Mouse (Mus musculus): Measurements from ENCODE around the gene Ncam1. TPM values are rescaled to one million over a fixed set of nuclear protein-coding genes. Genes with fewer than 3 reads are reported as not detected.

Gene Ncam1
- polyA plus RNA-seq, 1 experiment from 2014 or later: 2.0 TPM

GRCm38 (mm10) chr9:49527340-49527739, 271.4 kb downstream of the Ncam1 start:
- 73% methylated on average over 8 of the region's 8 CpGs for WGBS (ENCODE audit: insufficient replicate concordance)
- no peak for ATAC-seq
- no peaks in the 10 kb centered on the region for H3K4me1 ChIP-seq (ENCODE audit: insufficient read depth)
- H3K9ac ChIP-seq (replicated peaks): no peak overlapping the region
- no peak overlapping the region for H3K27ac ChIP-seq (ENCODE audit: low read depth)
- no peak overlapping the region for H3K4me2 ChIP-seq (ENCODE audit: low read depth, low read length)
- no peaks in the 10 kb centered on the region for H3K9me3 ChIP-seq (ENCODE audit: low read length)
- no peak overlapping the region for H3K4me3 ChIP-seq (ENCODE audit: low read depth, low read length)
- TF ChIP-seq EP300 (IDR thresholded peaks at IDR 0.05; ENCODE audit: low read depth) (no peak), CTCF (IDR thresholded peaks at IDR 0.05; ENCODE audit: low read depth) (no peak)
- no peaks in the 10 kb centered on the region for H3K36me3 ChIP-seq (replicated peaks; ENCODE audit: insufficient read depth, low read length)
- no peaks in the 10 kb centered on the region for H3K27me3 ChIP-seq (ENCODE audit: insufficient read depth, low read length)
- DNase-seq: no peak

- ATAC-seq (no peak), DNase-seq (no peak)
- Histone ChIP-seq H3K9me3 (ENCODE audit: low read length) (no peaks in the 10 kb centered on the region), H3K4me1 (ENCODE audit: insufficient read depth) (no peaks in the 10 kb centered on the region), H3K9ac (replicated peaks) (no peak overlapping the region), H3K27ac (ENCODE audit: low read depth) (no peak overlapping the region), H3K4me2 (ENCODE audit: low read depth, low read length) (no peak overlapping the region), H3K27me3 (ENCODE audit: insufficient read depth, low read length) (no peaks in the 10 kb centered on the region), H3K4me3 (ENCODE audit: low read depth, low read length) (no peak overlapping the region), H3K36me3 (replicated peaks; ENCODE audit: insufficient read depth, low read length) (no peaks in the 10 kb centered on the region)
- WGBS (ENCODE audit: insufficient replicate concordance): 71% methylated on average over 9 of the region's 9 CpGs
- TF ChIP-seq EP300 (IDR thresholded peaks at IDR 0.05; ENCODE audit: low read depth) (no peak), CTCF (IDR thresholded peaks at IDR 0.05; ENCODE audit: low read depth) (no peak)
Measured at GRCm38 (mm10) chr9:49524721-49525120, 274.0 kb downstream of the Ncam1 start.

DNA sequence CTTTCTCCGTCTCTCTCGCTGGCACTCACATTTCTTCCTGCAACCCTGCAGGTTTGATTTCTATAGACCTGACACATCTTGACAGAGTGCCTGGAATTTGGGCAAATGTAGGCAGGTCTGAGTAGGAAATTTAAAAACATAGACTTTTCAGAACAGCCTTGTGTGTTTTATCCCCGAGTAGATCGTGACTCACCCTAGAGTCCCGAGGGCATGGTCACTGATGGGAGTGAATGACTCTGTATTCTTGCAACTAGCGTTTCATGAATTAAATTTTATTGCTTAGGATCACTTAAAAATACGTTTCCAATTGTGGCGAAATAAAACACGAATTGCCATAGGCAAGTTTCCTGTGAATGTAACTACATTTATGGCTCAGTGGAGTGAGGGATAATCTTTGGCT, 274.8 kb downstream of the Ncam1 start:
- no peak for TF ChIP-seq EP300 (IDR thresholded peaks at IDR 0.05; ENCODE audit: low read depth)
- TF ChIP-seq CTCF (IDR thresholded peaks at IDR 0.05; ENCODE audit: low read depth): no peak
- ATAC-seq: no peak
- Histone ChIP-seq H3K27me3 (ENCODE audit: insufficient read depth, low read length) (no peaks in the 10 kb centered on the region), H3K4me3 (ENCODE audit: low read depth, low read length) (no peak overlapping the region), H3K36me3 (replicated peaks; ENCODE audit: insufficient read depth, low read length) (no peaks in the 10 kb centered on the region), H3K4me2 (ENCODE audit: low read depth, low read length) (no peak overlapping the region), H3K9ac (replicated peaks) (no peak overlapping the region), H3K9me3 (ENCODE audit: low read length) (no peaks in the 10 kb centered on the region), H3K27ac (ENCODE audit: low read depth) (no peak overlapping the region), H3K4me1 (ENCODE audit: insufficient read depth) (no peaks in the 10 kb centered on the region)
- WGBS (ENCODE audit: insufficient replicate concordance): 81% methylated on average over 9 of the region's 9 CpGs
- DNase-seq: no peak

GRCm38 (mm10) chr9:49514306-49514705, 284.4 kb downstream of the Ncam1 start:
- Histone ChIP-seq H3K4me3 (ENCODE audit: low read depth, low read length) (no peak overlapping the region), H3K27ac (ENCODE audit: low read depth) (no peak overlapping the region), H3K36me3 (replicated peaks; ENCODE audit: insufficient read depth, low read length) (no peaks in the 10 kb centered on the region), H3K9ac (replicated peaks) (no peak overlapping the region), H3K27me3 (ENCODE audit: insufficient read depth, low read length) (no peaks in the 10 kb centered on the region), H3K4me2 (ENCODE audit: low read depth, low read length) (no peak overlapping the region), H3K9me3 (ENCODE audit: low read length) (no peaks in the 10 kb centered on the region), H3K4me1 (ENCODE audit: insufficient read depth) (no peaks in the 10 kb centered on the region)
- 44% methylated on average over 2 of the region's 2 CpGs for WGBS (ENCODE audit: insufficient replicate concordance)
- ATAC-seq: no peak
- TF ChIP-seq EP300 (IDR thresholded peaks at IDR 0.05; ENCODE audit: low read depth) (no peak), CTCF (IDR thresholded peaks at IDR 0.05; ENCODE audit: low read depth) (no peak)
- no peak for DNase-seq

GRCm38 (mm10) chr9:49510666-49511065, 288.1 kb downstream of the Ncam1 start:
- Histone ChIP-seq H3K27ac (ENCODE audit: low read depth) (no peak overlapping the region), H3K4me2 (ENCODE audit: low read depth, low read length) (no peak overlapping the region), H3K9me3 (ENCODE audit: low read length) (no peaks in the 10 kb centered on the region), H3K9ac (replicated peaks) (no peak overlapping the region), H3K4me3 (ENCODE audit: low read depth, low read length) (no peak overlapping the region), H3K36me3 (replicated peaks; ENCODE audit: insufficient read depth, low read length) (no peaks in the 10 kb centered on the region), H3K27me3 (ENCODE audit: insufficient read depth, low read length) (no peaks in the 10 kb centered on the region), H3K4me1 (ENCODE audit: insufficient read depth) (no peaks in the 10 kb centered on the region)
- WGBS (ENCODE audit: insufficient replicate concordance): 76% methylated on average over 4 of the region's 4 CpGs
- DNase-seq: no peak
- no peak for ATAC-seq
- TF ChIP-seq CTCF (IDR thresholded peaks at IDR 0.05; ENCODE audit: low read depth) (no peak), EP300 (IDR thresholded peaks at IDR 0.05; ENCODE audit: low read depth) (no peak)

DNA sequence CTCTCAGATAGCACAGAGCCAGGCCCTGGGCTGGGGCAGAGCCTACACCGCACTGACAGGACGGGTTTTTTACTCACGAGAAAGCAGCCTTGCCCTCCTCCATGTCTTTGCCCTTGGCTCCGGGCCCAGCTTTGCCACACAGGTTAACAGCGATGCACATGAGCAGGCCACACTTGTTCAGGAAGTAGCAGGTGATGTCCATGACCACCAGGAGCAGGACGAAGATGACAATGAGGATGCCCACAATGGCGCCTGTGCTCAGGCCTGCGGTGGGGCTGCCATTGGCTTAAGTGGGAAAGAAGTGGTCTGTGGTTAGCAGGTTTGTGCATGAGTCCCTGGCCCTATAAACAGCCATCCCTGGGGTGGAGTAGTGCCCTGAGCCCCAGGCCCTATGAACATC, 289.1 kb downstream of the Ncam1 start:
- H3K36me3 ChIP-seq (replicated peaks; ENCODE audit: insufficient read depth, low read length): no peaks in the 10 kb centered on the region
- no peak overlapping the region for H3K9ac ChIP-seq (replicated peaks)
- DNase-seq (no peak), ATAC-seq (no peak)
- WGBS (ENCODE audit: insufficient replicate concordance): 77% methylated on average over 8 of the region's 8 CpGs
- no peak for TF ChIP-seq CTCF (IDR thresholded peaks at IDR 0.05; ENCODE audit: low read depth)
- no peak for TF ChIP-seq EP300 (IDR thresholded peaks at IDR 0.05; ENCODE audit: low read depth)
- H3K9me3 ChIP-seq (ENCODE audit: low read length): no peaks in the 10 kb centered on the region
- no peaks in the 10 kb centered on the region for H3K27me3 ChIP-seq (ENCODE audit: insufficient read depth, low read length)
- H3K27ac ChIP-seq (ENCODE audit: low read depth): no peak overlapping the region
- no peaks in the 10 kb centered on the region for H3K4me1 ChIP-seq (ENCODE audit: insufficient read depth)
- no peak overlapping the region for H3K4me2 ChIP-seq (ENCODE audit: low read depth, low read length)
- H3K4me3 ChIP-seq (ENCODE audit: low read depth, low read length): no peak overlapping the region

DNA sequence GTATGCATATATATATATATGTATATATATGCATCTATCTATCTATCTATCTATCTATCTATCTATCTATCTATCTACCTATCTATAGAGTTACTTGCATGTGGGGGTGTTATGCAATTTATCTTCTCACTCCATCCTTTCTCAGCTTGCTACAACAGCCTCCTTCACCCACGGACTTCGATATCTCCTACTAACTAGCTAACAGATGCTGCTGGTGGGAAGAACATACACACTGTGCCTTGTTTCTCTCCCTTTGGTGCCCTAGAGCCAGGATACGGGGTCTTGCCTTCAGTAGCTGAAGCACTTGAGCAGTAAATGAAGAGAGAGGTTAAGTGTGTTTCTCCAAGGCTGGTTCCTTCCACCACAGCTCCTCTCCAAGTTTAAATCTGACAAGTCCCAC, 289.6 kb downstream of the Ncam1 start:
- no peak for TF ChIP-seq CTCF (IDR thresholded peaks at IDR 0.05; ENCODE audit: low read depth)
- TF ChIP-seq EP300 (IDR thresholded peaks at IDR 0.05; ENCODE audit: low read depth): no peak

More for the DNA sequence above, 289.6 kb downstream of the Ncam1 start:
- DNase-seq (no peak), ATAC-seq (no peak)
- H3K4me3 ChIP-seq (ENCODE audit: low read depth, low read length): no peak overlapping the region
- H3K36me3 ChIP-seq (replicated peaks; ENCODE audit: insufficient read depth, low read length): no peaks in the 10 kb centered on the region
- no peak overlapping the region for H3K27ac ChIP-seq (ENCODE audit: low read depth)
- H3K4me2 ChIP-seq (ENCODE audit: low read depth, low read length): no peak overlapping the region
- 81% methylated on average over 3 of the region's 3 CpGs for WGBS (ENCODE audit: insufficient replicate concordance)
- H3K4me1 ChIP-seq (ENCODE audit: insufficient read depth): no peaks in the 10 kb centered on the region
- H3K27me3 ChIP-seq (ENCODE audit: insufficient read depth, low read length): no peaks in the 10 kb centered on the region
- H3K9ac ChIP-seq (replicated peaks): no peak overlapping the region
- H3K9me3 ChIP-seq (ENCODE audit: low read length): no peaks in the 10 kb centered on the region

Data from liver, postnatal 0 days (tissue).